Mouse (Mus musculus): ENCODE measurements at regions not wholly inside any gene's neighbourhood (a gene's known extent, or its start where the extent isn't known, plus 50 kb on each side); places are given as distances from the start of the nearest gene placed in this dataset.

DNA sequence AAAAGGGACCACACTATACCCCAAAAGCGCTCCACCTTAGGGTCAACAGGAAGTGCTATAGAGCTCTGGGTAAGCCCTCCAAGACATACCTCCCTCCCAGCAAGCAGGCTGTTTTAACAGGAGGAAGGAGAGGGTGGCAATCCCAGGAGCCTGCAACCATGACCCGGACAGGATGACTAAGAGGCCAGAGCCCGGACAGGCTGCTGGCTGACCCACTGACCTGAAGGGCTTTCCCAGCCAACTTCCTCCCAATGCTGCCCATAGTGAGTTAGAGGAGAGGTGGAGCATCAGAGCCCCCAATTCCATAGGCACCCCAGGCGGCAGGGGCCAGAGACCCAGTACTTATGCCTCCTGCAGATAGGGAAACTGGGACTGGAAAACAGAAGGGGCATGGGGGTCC is 136.3 kb downstream of the Utp6 start:
- no peak for DNase-seq (ENCODE audit: low spot score in 2 of 2)

DNA sequence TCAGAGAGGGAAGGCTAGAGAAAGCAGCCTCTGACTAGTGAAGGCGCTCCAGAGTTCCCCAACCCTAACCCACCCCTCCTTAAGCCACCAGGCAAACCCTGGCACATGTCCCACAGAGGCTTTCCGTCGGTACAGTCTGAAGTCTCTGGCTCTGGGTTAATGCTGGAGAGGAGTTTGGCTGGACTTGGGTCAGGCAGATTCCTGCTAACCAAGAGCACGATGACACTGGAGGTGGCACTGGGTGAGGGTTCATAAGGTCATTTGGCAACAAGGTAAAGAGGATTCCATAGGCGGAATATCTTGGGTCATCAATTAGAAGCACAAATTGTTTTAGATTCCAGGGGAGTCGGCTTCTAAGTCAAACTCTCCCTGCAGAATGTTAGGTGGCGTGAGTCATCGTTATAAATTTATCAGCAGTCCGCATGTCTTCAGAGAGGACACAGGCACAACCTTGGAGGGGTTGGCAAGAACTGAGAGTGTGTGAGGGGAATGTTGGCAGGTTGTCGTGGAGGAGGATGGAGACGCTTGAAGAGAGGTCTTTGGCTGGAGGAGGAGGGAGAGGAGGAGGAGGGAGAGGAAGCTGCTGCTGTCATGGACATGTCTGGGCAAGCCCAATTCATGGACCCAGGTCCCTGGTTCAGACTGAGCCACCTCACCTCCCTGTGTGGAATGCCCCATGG is 138.4 kb downstream of the Utp6 start:
- no peak for DNase-seq (ENCODE audit: low spot score in 2 of 2)

GRCm38 (mm10) chr11:79821986-79822385 is 140.2 kb downstream of the Utp6 start:
- no peak for DNase-seq (ENCODE audit: low spot score in 2 of 2)

DNA sequence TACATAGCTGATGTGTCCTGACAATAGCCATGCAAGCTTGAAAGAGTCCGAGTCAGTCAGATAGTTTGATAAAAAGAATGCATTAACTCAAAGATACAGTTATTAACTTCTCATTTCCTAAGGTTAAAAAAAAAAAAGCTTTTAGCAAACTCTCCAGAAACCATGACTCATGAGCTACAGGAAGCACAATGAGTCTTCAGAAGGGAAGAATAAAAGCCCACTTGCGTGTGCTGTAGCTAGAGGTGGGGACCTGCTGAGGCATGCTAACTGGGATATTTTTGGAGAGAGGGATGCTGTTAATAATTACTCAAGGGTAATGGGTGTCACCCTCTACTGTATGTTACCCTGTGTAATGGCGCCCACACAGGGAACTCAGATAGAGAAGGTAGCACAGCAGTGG is 147.0 kb downstream of the Utp6 start:
- DNase-seq (ENCODE audit: low spot score in 2 of 2), result no peak

DNA sequence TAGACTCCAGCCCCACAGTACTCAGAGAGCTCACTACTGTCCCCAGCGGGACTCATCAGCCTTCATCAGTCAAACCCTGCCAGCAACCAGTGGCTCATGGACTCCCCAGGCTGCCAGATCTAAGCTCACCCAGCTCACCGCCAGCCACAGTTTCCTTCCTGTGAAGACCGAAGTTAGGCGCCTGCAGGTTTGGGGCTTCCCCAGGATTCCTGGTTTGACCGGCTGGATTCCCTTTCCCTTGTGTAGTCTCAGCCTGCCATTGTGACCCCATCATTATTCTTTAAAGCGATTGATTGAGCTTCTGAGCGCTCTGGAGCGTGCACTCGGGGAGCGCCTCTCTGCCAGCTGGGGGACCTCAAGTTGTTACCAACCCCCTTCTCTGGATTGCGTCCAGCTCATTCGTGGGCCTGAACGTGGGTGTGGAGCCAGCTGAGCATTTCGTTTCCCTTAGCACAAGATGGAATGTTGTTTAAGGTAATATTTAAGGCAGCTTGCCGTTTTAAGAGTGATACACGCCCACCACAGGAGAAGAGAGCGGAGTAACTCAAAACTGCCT is 155.2 kb downstream of the Utp6 start:
- peak in 1 of 2 experiments; percentile 25 for DNase-seq (ENCODE audit: low spot score in 2 of 2)

DNA sequence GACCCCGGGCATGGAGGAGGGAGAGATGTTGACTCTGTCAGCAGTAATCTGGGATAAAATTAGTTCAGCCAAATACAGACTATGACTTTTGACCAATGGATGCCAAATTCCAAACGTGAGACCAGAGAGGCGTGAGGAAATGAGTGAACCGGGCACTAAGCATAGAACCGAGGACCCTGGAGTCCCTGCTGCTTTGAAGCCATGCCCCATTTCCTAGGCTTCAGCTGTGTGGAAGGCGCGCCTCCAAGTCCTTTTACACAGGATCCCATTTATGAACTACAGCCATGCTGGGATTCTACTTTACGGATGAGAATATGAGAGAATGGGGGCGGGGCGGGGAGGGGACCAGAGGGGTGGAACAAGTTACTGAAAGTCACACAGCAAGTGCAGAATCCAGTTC is 155.8 kb downstream of the Utp6 start:
- no peak for DNase-seq (ENCODE audit: low spot score in 2 of 2)

GRCm38 (mm10) chr11:79805981-79806415 is 156.2 kb downstream of the Utp6 start:
- DNase-seq (ENCODE audit: low spot score in 2 of 2), result no peak

GRCm38 (mm10) chr11:79803971-79804370 is 158.2 kb downstream of the Utp6 start:
- no peak for DNase-seq (ENCODE audit: low spot score in 2 of 2)

DNA sequence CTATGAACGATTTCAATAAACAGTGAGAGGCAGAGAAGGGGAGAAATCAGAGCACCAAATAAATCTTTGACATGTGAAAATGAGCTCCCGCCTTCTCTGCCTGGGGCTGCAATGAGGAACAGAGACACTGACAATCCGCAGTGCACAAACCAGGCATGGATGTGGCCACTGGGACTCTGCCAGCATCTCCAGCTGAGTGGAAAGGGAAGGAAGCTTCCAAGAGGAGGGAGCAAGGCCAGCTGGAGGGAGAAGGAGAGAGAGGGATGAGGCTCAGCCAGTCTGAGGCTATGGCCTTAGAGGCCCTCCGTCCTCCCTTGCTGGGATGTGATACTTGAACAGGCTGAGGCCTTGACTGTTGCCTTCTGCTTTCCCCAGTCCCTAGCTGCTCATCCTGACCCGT is 159.2 kb downstream of the Utp6 start:
- peak in 1 of 2 experiments; percentile 50 for DNase-seq (ENCODE audit: low spot score in 2 of 2)

DNA sequence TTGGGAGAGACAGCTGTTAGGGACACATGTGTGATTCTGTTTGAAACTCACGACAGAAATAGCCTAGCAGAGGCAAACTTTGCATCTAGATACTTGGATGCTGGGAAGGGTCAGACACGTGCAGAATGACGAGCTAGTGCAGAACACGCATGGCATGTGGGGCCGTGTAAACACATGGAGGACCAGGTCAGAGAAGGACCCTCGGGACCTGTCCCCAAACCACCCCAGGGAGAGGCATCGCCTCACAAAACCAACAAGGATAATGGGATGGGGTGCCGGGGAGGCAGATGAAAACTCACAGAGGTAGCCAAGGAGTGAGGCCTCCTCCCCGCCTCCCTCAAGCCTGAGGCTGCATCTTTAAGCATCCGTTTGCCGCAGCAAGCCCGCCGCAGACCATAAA is 159.6 kb downstream of the Utp6 start:
- DNase-seq (ENCODE audit: low spot score in 2 of 2), result no peak

DNA sequence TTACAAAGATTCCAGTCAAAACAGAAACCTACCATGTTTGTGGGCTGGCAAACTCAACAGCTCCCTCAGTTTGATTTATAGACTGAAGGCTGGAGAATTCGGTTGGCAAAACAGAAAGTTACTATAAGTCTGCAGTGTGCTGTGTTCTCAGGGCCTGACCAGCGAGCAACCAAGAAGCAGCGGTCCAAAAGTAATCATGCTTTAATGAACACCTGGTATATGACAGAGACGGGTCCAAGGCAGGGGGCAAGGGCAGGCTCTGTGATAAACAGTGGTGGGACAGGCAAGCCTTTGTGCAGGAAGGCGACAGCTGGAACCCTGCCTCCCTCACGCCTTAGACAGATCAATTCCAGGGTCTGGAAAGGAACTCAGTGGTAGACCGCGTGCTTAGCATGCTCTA is 161.9 kb downstream of the Utp6 start:
- no peak for DNase-seq (ENCODE audit: low spot score in 2 of 2)

- DNase-seq (ENCODE audit: low spot score in 2 of 2), result no peak
Observed at GRCm38 (mm10) chr11:79788251-79788741, 173.9 kb downstream of the Utp6 start.

DNA sequence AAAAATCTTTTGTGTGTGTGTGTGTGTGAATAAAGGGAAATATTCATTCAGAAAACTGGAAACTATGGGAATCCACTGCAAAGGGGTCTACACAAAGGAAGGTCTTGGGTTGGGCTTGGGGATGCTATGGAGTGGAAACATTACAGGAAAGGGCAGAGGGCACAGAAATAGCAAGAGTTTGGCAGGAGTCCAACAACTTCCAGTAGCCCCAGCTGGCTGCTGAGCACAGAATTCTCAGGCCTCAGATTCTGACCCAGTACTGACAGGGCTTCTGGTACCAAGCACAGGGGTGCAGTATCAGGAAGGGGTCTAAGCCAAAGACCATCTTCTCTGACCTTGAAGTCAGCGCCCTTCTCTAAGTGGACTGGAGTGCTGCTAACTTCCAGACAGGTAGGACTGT is 174.4 kb downstream of the Utp6 start:
- DNase-seq (ENCODE audit: low spot score in 2 of 2), result no peak

DNA sequence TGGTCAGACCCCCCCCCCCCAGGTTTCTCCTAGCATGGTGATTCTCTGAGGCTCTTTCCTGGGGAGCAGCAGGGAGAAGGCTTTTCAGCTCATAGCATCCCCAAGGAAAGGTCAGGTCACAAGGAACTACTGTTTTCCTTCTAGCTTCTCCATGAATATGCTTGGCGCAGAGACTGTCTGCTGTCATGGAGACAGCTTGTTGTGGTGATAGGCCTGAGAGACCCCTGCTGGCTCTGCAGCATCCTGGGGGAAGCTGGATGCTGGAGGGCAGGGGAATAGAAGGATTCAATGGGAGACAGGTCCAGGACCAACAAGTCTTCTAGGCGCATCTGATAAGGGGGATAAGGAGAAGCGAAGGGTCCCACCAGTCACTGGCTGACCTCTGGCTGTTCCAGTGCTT is 178.1 kb downstream of the Utp6 start:
- no peak for DNase-seq (ENCODE audit: low spot score in 2 of 2)

- DNase-seq (ENCODE audit: low spot score in 2 of 2), result no peak
Observed at GRCm38 (mm10) chr11:79781966-79782365, 180.2 kb downstream of the Utp6 start.

DNA sequence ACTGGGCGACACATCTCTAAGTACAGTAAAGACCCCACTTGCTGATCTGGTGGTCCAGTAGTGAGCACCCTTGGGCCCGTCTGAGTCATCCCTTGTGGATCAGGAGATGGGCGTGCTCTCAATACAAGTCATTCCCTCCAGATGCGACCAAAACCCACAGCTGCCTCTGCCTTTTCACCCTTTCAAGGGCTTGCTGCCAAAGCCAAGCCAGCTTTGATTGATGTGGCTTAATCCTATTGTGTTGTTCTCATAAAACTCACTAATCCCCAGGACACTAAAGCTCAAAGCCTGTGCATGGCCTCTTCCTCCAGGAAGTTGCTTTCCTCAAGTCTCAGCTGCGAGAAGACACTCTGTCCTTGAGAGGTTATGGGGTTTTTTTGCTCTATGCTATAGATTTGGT is 182.4 kb downstream of the Utp6 start:
- DNase-seq (ENCODE audit: low spot score in 2 of 2), result no peak

DNA sequence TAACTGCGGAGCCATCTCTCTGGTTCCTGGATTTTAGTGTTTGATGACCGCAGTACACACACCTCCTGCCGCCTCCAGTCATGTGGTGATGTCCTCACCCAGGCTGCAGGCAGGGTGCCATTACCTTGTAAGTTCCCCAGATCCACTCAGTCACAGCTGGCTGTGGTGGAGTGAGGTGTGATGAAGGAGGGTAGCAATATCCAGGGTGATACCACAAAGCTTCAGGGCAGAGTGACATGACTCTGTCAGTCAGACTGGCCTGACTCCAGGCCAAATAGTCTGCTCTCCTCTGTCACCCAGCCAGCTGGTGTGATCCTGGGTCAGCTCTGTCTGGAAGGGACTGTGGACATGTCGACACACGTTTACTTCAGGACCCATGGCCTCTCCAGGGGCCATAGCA is 183.7 kb downstream of the Utp6 start:
- DNase-seq (ENCODE audit: low spot score in 2 of 2), result no peak

- DNase-seq (ENCODE audit: low spot score in 2 of 2), result no peak
Observed at GRCm38 (mm10) chr11:79777988-79778387, 184.2 kb downstream of the Utp6 start.

DNA sequence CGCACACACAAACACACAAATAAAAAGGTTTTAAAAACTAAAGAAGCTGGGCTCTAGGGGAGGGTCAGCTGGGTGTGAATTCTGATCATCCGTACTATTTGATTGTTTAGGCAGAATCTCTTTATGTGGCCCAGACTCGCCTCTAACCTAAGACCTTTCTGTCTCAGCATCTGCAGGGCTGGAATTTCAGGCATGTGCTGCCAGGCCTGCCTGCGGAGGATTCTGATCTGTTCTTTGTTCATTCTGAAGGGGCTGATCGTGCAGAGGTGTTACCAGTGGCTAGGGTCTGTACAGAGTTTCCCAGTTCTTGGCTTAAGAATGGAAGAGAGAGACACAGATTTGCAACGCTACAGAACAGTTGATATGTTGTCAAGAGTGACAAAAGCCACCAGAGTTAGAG is 185.6 kb downstream of the Rab11fip4 start:
- no peak for DNase-seq (ENCODE audit: low spot score in 2 of 2)

GRCm38 (mm10) chr11:79773755-79774154 is 182.7 kb downstream of the Rab11fip4 start:
- no peak for DNase-seq (ENCODE audit: low spot score in 2 of 2)

DNA sequence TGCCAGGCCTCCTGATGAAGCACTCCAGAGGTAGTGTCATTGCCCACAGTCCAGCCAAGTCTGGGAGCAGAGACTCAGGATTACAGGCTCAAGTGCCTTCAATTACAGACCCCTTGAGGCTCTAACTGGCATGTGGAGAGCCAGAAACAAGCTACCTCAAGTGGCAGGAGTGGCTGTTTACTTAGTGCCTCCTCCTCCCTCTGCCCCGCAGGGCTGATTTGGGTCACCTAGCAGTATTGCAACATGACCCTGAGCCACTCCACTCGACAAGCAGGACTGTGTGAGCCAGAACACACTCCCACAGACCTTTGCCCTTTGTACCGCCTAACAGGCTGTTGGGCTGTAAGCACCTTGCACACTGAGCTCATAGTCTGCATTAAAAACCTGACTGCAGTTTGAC is 180.4 kb downstream of the Rab11fip4 start:
- no peak for DNase-seq (ENCODE audit: low spot score in 2 of 2)

DNA sequence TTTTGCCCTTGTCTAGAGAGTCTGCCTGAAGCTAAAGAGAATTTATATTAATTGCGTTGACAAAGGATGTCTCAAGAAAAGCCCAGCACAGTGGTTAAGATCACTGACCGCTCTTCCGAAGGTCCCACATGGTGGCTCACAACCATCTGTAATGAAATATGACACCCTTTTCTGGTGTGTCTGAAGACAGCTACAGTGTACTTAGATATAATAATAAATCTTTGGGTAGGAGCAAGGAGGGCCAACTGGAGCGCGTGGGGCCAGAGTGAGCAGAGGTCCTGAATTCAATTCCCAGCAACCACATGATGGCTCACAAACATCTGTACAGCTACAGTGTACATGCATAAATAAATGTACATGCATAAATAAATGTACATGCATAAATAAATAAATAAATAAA is 176.1 kb downstream of the Rab11fip4 start:
- no peak for DNase-seq (ENCODE audit: low spot score in 2 of 2)

GRCm38 (mm10) chr11:79766036-79766435 is 175.0 kb downstream of the Rab11fip4 start:
- no peak for DNase-seq (ENCODE audit: low spot score in 2 of 2)

- DNase-seq (ENCODE audit: low spot score in 2 of 2), result no peak
Observed at GRCm38 (mm10) chr11:79765396-79765795, 174.4 kb downstream of the Rab11fip4 start.
